Mouse (Mus musculus): ENCODE data around the gene Tubb4b. TPM values are rescaled to one million over a fixed set of nuclear protein-coding genes. Genes with fewer than 3 reads are reported as not detected.
A peak's percentile ranks its signal among the peaks of the same experiment; 100 is the strongest.
"Not testable (repeated sequence)": the region's sequence is repeated elsewhere in the genome, so short reads cannot be mapped to it uniquely, and the experiment has no call there.

The Tubb4b gene
- polyA plus RNA-seq, 1 experiment from 2014 or later = 392 TPM

GRCm38 (mm10) chr2:25262795-25263622 lies 38.5 kb upstream of the Tubb4b start:
- peaks cover 16% of the 10 kb centered on the region for H3K27me3 ChIP-seq
- H3K36me3 ChIP-seq = 0 out of 2 replicates have a peak, but pooled peaks cover 2% of the 10 kb centered on the region
- 0 out of 2 replicates have a peak, but pooled peaks have one; percentile 0 for ATAC-seq
- peak overlapping the region; percentile 64 for H3K27ac ChIP-seq
- no peaks in the 10 kb centered on the region for H3K9me3 ChIP-seq
- peak overlapping the region; percentile 100 for H3K4me2 ChIP-seq (replicated peaks)
- H3K9ac ChIP-seq (replicated peaks) = peak overlapping the region; percentile 80
- H3K4me3 ChIP-seq (replicated peaks) = peak overlapping the region; percentile 80
- H3K4me1 ChIP-seq (replicated peaks) = peaks cover 55% of the 10 kb centered on the region
- WGBS = under 1% methylated on average over 73 of the region's 82 CpGs

DNA sequence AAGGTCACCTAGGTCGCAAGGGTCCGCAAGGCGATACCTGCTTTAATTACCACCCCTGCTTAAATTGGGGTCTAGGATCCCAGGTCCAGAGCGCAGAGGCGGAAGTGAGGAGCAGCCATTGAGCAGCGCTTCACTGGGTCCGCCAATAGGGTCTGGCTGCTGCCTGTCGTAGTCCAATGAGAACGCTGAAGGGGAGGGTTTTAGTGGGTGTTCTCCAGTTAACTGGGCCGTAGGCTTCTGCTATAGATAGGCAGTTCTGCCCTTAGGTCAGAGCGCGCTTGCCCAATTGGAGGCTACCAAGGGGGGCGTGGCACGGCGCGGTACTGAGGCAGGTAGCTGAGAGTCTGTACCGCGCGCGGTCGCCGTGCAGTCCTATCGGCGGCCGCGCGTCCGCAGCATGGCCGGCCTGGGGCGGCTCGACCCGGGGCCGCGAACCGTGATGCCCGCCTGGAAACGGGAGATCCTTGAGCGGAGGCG lies 37.8 kb upstream of the Tubb4b start, which contains the start of gene Tprn:
Gene Tprn (plus strand): TSS at position 328 of the 477 bp plus-strand sequence.
- Histone ChIP-seq H3K27ac (peak within 1 kb of the TSS; percentile 64), H3K4me3 (replicated peaks) (peak within 1 kb of the TSS; percentile 80), H3K4me2 (replicated peaks) (peak within 1 kb of the TSS; percentile 100), H3K9me3 (no peaks in the 10 kb centered on the region), H3K4me1 (replicated peaks) (peaks cover 52% of the 10 kb centered on the region), H3K27me3 (peaks cover 16% of the 10 kb centered on the region), H3K36me3 (no peaks in the 10 kb centered on the region), H3K9ac (replicated peaks) (peak within 1 kb of the TSS; percentile 80)
- ATAC-seq = peak; percentile 99
- under 1% methylated on average over 38 of the region's 39 CpGs for WGBS

GRCm38 (mm10) chr2:25261870-25262269 lies 37.4 kb upstream of the Tubb4b start:
- ATAC-seq = 0 out of 2 replicates have a peak, but pooled peaks have one; percentile 2
- H3K4me1 ChIP-seq (replicated peaks) = peaks cover 51% of the 10 kb centered on the region
- WGBS = 46% methylated on average over 12 of the region's 12 CpGs

GRCm38 (mm10) chr2:25258887-25259286 lies 34.4 kb upstream of the Tubb4b start:
- Histone ChIP-seq H3K4me3 (replicated peaks) (no peak overlapping the region), H3K4me1 (replicated peaks) (peaks cover 40% of the 10 kb centered on the region), H3K36me3 (no peaks in the 10 kb centered on the region), H3K9ac (replicated peaks) (no peak overlapping the region), H3K27ac (no peak overlapping the region), H3K4me2 (replicated peaks) (no peak overlapping the region), H3K27me3 (peaks cover 6% of the 10 kb centered on the region), H3K9me3 (no peaks in the 10 kb centered on the region)
- ATAC-seq = no peak
- 43% methylated on average over 2 of the region's 2 CpGs for WGBS

More at GRCm38 (mm10) chr2:25261870-25262269, 37.4 kb upstream of the Tubb4b start:
- Histone ChIP-seq H3K4me3 (replicated peaks) (peak overlapping the region; percentile 80), H3K9ac (replicated peaks) (peak overlapping the region; percentile 64; the same call in 1 of the 2 replicates), H3K27ac (peak overlapping the region; percentile 64), H3K9me3 (no peaks in the 10 kb centered on the region), H3K4me2 (replicated peaks) (peak overlapping the region; percentile 100), H3K27me3 (peaks cover 16% of the 10 kb centered on the region), H3K36me3 (no peaks in the 10 kb centered on the region)

DNA sequence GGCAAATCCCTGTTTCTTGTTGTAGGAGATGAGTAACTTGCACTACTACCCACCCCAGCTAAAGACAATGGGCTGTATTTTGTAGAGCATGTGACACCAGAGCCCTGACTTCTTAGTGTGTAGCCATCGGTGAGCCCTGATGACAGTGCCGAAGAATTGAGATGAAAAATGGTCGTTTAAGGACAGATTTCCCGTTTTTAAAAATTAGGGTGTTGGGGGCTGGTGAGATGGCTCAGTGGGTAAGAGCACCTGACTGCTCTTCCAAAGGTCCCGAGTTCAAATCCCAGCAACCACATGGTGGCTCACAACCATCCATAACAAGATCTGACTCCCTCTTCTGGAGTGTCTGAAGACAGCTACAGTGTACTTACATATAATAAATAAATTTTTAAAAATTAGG lies 32.7 kb upstream of the Tubb4b start:
- not testable (repeated sequence) for H3K27me3 ChIP-seq; H3K27ac ChIP-seq; H3K9ac ChIP-seq (replicated peaks); H3K4me2 ChIP-seq (replicated peaks); ATAC-seq; H3K9me3 ChIP-seq; H3K4me3 ChIP-seq (replicated peaks)
- peaks cover 11% of the 10 kb centered on the region for H3K36me3 ChIP-seq
- WGBS = 89% methylated on average over 5 of the region's 5 CpGs
- H3K4me1 ChIP-seq (replicated peaks) = peaks cover 30% of the 10 kb centered on the region

GRCm38 (mm10) chr2:25256443-25257109 lies 32.1 kb upstream of the Tubb4b start:
- ATAC-seq, H3K27ac ChIP-seq, H3K9me3 ChIP-seq, H3K27me3 ChIP-seq: not testable (repeated sequence)
- peak overlapping the region; percentile 99 for H3K4me3 ChIP-seq (replicated peaks)
- H3K9ac ChIP-seq (replicated peaks) = peak overlapping the region; percentile 90
- H3K36me3 ChIP-seq = peaks cover 18% of the 10 kb centered on the region
- H3K4me1 ChIP-seq (replicated peaks) = peaks cover 26% of the 10 kb centered on the region
- peak overlapping the region; percentile 91 for H3K4me2 ChIP-seq (replicated peaks)
- 63% methylated on average over 12 of the region's 12 CpGs for WGBS

DNA sequence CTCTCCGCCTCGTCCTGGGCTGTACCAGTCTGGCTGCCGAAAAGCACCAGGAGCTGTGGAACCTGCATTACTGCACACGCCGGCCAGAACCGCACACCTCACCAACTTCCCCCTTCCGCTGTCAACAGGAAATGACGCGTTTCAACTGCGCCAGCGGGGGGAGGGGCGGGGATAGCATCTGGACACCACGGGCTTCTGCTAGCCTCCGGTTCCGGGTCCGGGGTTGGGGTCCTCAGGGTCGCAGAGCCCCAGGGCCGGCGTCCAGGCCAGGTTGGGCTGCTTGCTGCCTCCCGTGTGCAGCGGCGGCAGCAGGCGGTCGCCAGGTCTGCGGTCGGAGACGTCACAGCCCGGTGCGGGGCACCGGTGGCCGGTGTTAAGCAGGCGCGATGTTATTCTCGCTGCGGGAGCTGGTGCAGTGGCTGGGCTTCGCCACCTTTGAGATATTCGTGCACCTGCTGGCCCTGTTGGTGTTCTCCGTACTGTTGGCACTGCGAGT lies 30.8 kb upstream of the Tubb4b start, which contains the start of gene Tmem203:
Gene Tmem203 (plus strand): TSS at position 156 of the 496 bp plus-strand sequence.
- Histone ChIP-seq H3K36me3 (peaks cover 28% of the 10 kb centered on the region), H3K27ac (peak within 1 kb of the TSS; percentile 82), H3K4me1 (replicated peaks) (peaks cover 26% of the 10 kb centered on the region), H3K9me3 (no peaks in the 10 kb centered on the region), H3K4me2 (replicated peaks) (peak within 1 kb of the TSS; percentile 91), H3K4me3 (replicated peaks) (peak within 1 kb of the TSS; percentile 99), H3K9ac (replicated peaks) (peak within 1 kb of the TSS; percentile 90), H3K27me3 (no peaks in the 10 kb centered on the region)
- peak; percentile 92 for ATAC-seq
- WGBS = 0% methylated on average over 39 of the region's 39 CpGs

- peaks cover 58% of the 10 kb centered on the region for H3K36me3 ChIP-seq
- H3K27me3 ChIP-seq = no peaks in the 10 kb centered on the region
- H3K9me3 ChIP-seq = no peaks in the 10 kb centered on the region
- peaks cover 23% of the 10 kb centered on the region for H3K4me1 ChIP-seq (replicated peaks)
- no peak overlapping the region for H3K9ac ChIP-seq (replicated peaks)
- H3K4me2 ChIP-seq (replicated peaks) = no peak overlapping the region
- H3K4me3 ChIP-seq (replicated peaks) = no peak overlapping the region
- WGBS = 85% methylated on average over 1 of the region's 1 CpGs
- H3K27ac ChIP-seq = no peak overlapping the region
- ATAC-seq = no peak
Observed at GRCm38 (mm10) chr2:25252331-25252730, 27.8 kb upstream of the Tubb4b start.

- 94% methylated on average over 10 of the region's 10 CpGs for WGBS
- Histone ChIP-seq H3K27ac (no peak within 1 kb of the TSS), H3K4me3 (replicated peaks) (no peak within 1 kb of the TSS), H3K4me2 (replicated peaks) (no peak within 1 kb of the TSS), H3K27me3 (peaks cover 3% of the 10 kb centered on the region; the same call in 1 of the 2 replicates), H3K4me1 (replicated peaks) (peaks cover 25% of the 10 kb centered on the region), H3K9ac (replicated peaks) (no peak within 1 kb of the TSS), H3K9me3 (no peaks in the 10 kb centered on the region), H3K36me3 (peaks cover 64% of the 10 kb centered on the region)
- ATAC-seq = no peak
Observed at GRCm38 (mm10) chr2:25246183-25247072, 21.9 kb upstream of the Tubb4b start, which contains the start of gene AL732309.1. Gene AL732309.1, minus strand, starts transcription at chr2:25246863.

GRCm38 (mm10) chr2:25244144-25244543 lies 19.6 kb upstream of the Tubb4b start:
- H3K4me3 ChIP-seq (replicated peaks) = no peak overlapping the region
- H3K4me2 ChIP-seq (replicated peaks) = no peak overlapping the region
- ATAC-seq = no peak
- no peak overlapping the region for H3K9ac ChIP-seq (replicated peaks)
- no peaks in the 10 kb centered on the region for H3K9me3 ChIP-seq
- H3K36me3 ChIP-seq = peaks cover 43% of the 10 kb centered on the region
- peaks cover 5% of the 10 kb centered on the region; the same call in 1 of the 2 replicates for H3K27me3 ChIP-seq
- WGBS = 88% methylated on average over 4 of the region's 4 CpGs
- peaks cover 35% of the 10 kb centered on the region for H3K4me1 ChIP-seq (replicated peaks)
- H3K27ac ChIP-seq = no peak overlapping the region

- 80% methylated on average over 8 of the region's 8 CpGs for WGBS
- Histone ChIP-seq H3K4me2 (replicated peaks) (peak overlapping the region; percentile 71), H3K36me3 (peaks cover 35% of the 10 kb centered on the region), H3K27ac (no peak overlapping the region), H3K27me3 (peaks cover 7% of the 10 kb centered on the region; the same call in 1 of the 2 replicates), H3K4me3 (replicated peaks) (peak overlapping the region; percentile 56), H3K4me1 (replicated peaks) (peaks cover 35% of the 10 kb centered on the region), H3K9ac (replicated peaks) (peak overlapping the region; percentile 78), H3K9me3 (no peaks in the 10 kb centered on the region)
- ATAC-seq = no peak
Observed at GRCm38 (mm10) chr2:25243342-25243741, 18.8 kb upstream of the Tubb4b start.

Data from midbrain, embryonic 13.5 days (tissue).